Mouse (Mus musculus): ENCODE measurements around the gene Filip1.

DNA sequence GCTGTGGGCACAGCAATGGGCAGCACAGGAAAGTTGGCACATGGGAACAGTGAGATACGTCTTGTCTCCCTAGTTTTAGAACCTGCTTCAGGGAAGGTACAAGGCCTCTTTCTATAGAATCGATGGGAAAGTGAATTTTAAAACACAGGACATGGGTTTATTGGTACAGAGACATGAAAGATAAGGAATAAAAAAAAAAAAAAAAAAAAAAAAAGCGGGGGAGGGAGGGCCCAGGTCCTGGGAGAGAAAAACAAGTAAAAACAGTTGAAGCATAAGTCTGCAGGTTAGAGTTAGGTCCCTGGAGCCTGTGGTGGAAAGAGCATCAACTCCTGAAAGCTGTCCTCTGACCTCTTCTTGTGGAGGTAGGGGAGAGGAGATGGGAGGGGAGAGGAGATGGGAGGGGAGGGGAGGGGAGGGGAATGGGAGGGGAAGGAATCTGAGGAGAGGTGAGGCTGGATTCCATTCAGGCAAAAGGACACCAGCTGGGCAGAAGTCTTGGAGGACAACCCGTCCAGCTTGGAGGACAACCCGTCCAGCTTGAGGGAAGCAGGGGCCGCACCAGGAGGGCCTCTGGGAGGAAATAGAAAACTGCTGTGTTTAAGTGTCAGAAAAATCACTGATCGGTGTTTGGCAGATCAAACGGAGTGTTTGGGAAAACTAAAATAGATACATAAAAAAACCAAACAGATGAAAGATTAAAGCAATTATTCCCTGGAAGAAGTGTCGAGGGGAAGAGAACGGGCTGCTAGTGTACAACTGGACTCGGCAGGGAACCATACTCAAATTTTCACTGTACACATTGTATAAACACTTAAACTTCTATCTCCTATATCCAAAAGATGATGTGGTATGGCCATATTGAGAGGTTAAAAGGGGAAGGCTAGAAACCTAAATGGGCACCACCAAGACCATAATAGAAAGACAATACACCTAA is 201.4 kb downstream of the Filip1 start:
- TF ChIP-seq CTCF (IDR thresholded peaks at IDR 0.05; ENCODE audit: extremely low read depth, insufficient read depth, low read length) = no peak
- TF ChIP-seq POLR2A (IDR thresholded peaks at IDR 0.05; ENCODE audit: extremely low read depth, insufficient read depth, low read length) = no peak
